Mouse (Mus musculus) embryo, embryonic 10 days (tissue): ENCODE results near the gene Wbp4.
"Not testable (repeated sequence)": the region's sequence is repeated elsewhere in the genome, so short reads cannot be mapped to it uniquely, and the experiment has no call there.

Experiments used
- DNase-seq: peaks from one replicate; pipeline ENCODE4 v3.0.0-alpha.2; 2015; ENCODE audit warnings: low spot score

Wbp4 gene

GRCm38 (mm10) chr14:79481339-79482151 lies at the start of gene Wbp4:
Gene Wbp4 (minus strand): TSS chr14:79481520.
- DNase-seq = peak; percentile 95

GRCm38 (mm10) chr14:79530761-79531160 lies 49.4 kb upstream of the Wbp4 start:
- DNase-seq = no peak

- DNase-seq = peak; percentile 25
These were observed 48.5 kb upstream of the Wbp4 start for GRCm38 (mm10) chr14:79529581-79530554.

GRCm38 (mm10) chr14:79527704-79528103 lies 46.4 kb upstream of the Wbp4 start:
- peak; percentile 47 for DNase-seq

- not testable (repeated sequence) for DNase-seq
These were observed 44.8 kb upstream of the Wbp4 start for GRCm38 (mm10) chr14:79526106-79526505.

GRCm38 (mm10) chr14:79522387-79522786 lies 41.1 kb upstream of the Wbp4 start:
- DNase-seq = no peak

GRCm38 (mm10) chr14:79521471-79522117 lies 40.3 kb upstream of the Wbp4 start:
- no peak for DNase-seq

GRCm38 (mm10) chr14:79521056-79521455 lies 39.7 kb upstream of the Wbp4 start:
- DNase-seq = no peak

GRCm38 (mm10) chr14:79520612-79521011 lies 39.3 kb upstream of the Wbp4 start:
- no peak for DNase-seq

- no peak for DNase-seq
These were observed 38.3 kb upstream of the Wbp4 start for GRCm38 (mm10) chr14:79519663-79519975.

- no peak for DNase-seq
These were observed 37.7 kb upstream of the Wbp4 start for GRCm38 (mm10) chr14:79518761-79519662.

- no peak for DNase-seq
These were observed 36.8 kb upstream of the Wbp4 start for GRCm38 (mm10) chr14:79518123-79518522.

GRCm38 (mm10) chr14:79517185-79517740 lies 35.9 kb upstream of the Wbp4 start:
- no peak for DNase-seq

- no peak for DNase-seq
These were observed 35.4 kb upstream of the Wbp4 start for GRCm38 (mm10) chr14:79516751-79517150.

GRCm38 (mm10) chr14:79516243-79516610 lies 34.9 kb upstream of the Wbp4 start:
- no peak for DNase-seq

GRCm38 (mm10) chr14:79515511-79516242 lies 34.4 kb upstream of the Wbp4 start:
- DNase-seq = no peak

- no peak for DNase-seq
These were observed 33.8 kb upstream of the Wbp4 start for GRCm38 (mm10) chr14:79515100-79515499.

GRCm38 (mm10) chr14:79513951-79514350 lies 32.6 kb upstream of the Wbp4 start:
- no peak for DNase-seq

GRCm38 (mm10) chr14:79511521-79511920 lies 30.2 kb upstream of the Wbp4 start:
- no peak for DNase-seq

GRCm38 (mm10) chr14:79508662-79509305 lies 27.5 kb upstream of the Wbp4 start:
- DNase-seq = no peak
